Mouse (Mus musculus) MEL (cell line): ENCODE results near the gene Tldc1. TPM values are rescaled to one million over a fixed set of nuclear protein-coding genes. Genes with fewer than 3 reads are reported as not detected.
A peak's percentile ranks its signal among the peaks of the same experiment; 100 is the strongest.

Experiments used
- DNase-seq: peaks from one replicate; pipeline ENCODE4 v3.0.0; 2011; ENCODE audit warnings: low read depth, low spot score
- H3K27ac ChIP-seq: 2 replicates; pipeline ENCODE4 v1.5.1; 2012; ENCODE audit warnings: low read depth, mild to moderate bottlenecking, control low read depth, low read length, moderate library complexity; ENCODE audit not compliant: control insufficient read depth
- H3K27me3 ChIP-seq, 2 experiments: fragments of 150-350 bp in 1 of 2; sonication (generic) in 1 of 2; 2 replicates each; pipeline ENCODE4 v1.6.1; 2012; ENCODE audit warnings: low read length in 2 of 2, mild to moderate bottlenecking in 2 of 2, improper control_type of control experiment in 1 of 2, moderate library complexity in 1 of 2; ENCODE audit not compliant: insufficient read depth in 2 of 2, control insufficient read depth in 1 of 2
- H3K36me3 ChIP-seq, 2 experiments: 2 replicates each; pipeline ENCODE4 v1.6.1; 2012 to 2014; ENCODE audit warnings: low read length in 2 of 2, improper control_type of control experiment in 1 of 2, inconsistent platforms in 1 of 2, mild to moderate bottlenecking in 1 of 2; ENCODE audit not compliant: insufficient read depth in 2 of 2, control insufficient read depth in 1 of 2
- H3K4me1 ChIP-seq, 2 experiments: fragments of 150-350 bp in 1 of 2; sonication (generic) in 1 of 2; 2 replicates each; pipeline ENCODE4 v1.6.1; 2012; ENCODE audit warnings: low read length in 2 of 2, improper control_type of control experiment in 1 of 2, mild to moderate bottlenecking in 1 of 2; ENCODE audit not compliant: insufficient read depth in 2 of 2, control insufficient read depth in 1 of 2
- H3K4me3 ChIP-seq, 2 experiments: fragments of 150-350 bp in 1 of 2; sonication (generic) in 1 of 2; 2 replicates each; pipeline ENCODE4 v1.5.1; 2012; ENCODE audit warnings: low read depth in 2 of 2, low read length in 2 of 2, mild to moderate bottlenecking in 2 of 2, moderate library complexity in 2 of 2, control low read depth in 1 of 2, improper control_type of control experiment in 1 of 2; ENCODE audit not compliant: control insufficient read depth in 1 of 2, insufficient read depth in 1 of 2
- H3K79me2 ChIP-seq: 2 replicates; pipeline ENCODE4 v1.6.1; 2012; ENCODE audit warnings: mild to moderate bottlenecking, low read length, moderate library complexity; ENCODE audit not compliant: control insufficient read depth, poor library complexity, insufficient read depth
- H3K9ac ChIP-seq: 2 replicates; pipeline ENCODE4 v1.6.1; 2012; ENCODE audit warnings: low read depth, mild to moderate bottlenecking, control low read depth, low read length, moderate library complexity; ENCODE audit not compliant: control insufficient read depth, poor library complexity, severe bottlenecking
- H3K9me3 ChIP-seq: fragments of 150-350 bp; sonication (generic); replicated peaks from 2 replicates; pipeline ENCODE4 v1.6.1; 2012; ENCODE audit warnings: mild to moderate bottlenecking, low read length, improper control_type of control experiment, moderate library complexity; ENCODE audit not compliant: insufficient read depth
- CHD2 ChIP-seq: IDR thresholded peaks from 2 replicates; pipeline ENCODE4 v1.6.1; 2011; ENCODE audit warnings: low read length, improper control_type of control experiment
- E2F4 ChIP-seq: IDR thresholded peaks from 2 replicates; pipeline ENCODE4 v1.6.1; 2011; ENCODE audit warnings: low read depth, low read length, improper control_type of control experiment, borderline replicate concordance
- EP300 ChIP-seq, 2 experiments: IDR thresholded peaks; 2 replicates each; pipeline ENCODE4 v1.6.1; 2011; ENCODE audit warnings: improper control_type of control experiment in 2 of 2, low read length in 2 of 2, low read depth in 1 of 2, mild to moderate bottlenecking in 1 of 2
- ETS1 ChIP-seq: IDR thresholded peaks from 2 replicates; pipeline ENCODE4 v1.6.1; 2012; ENCODE audit warnings: low read depth, mild to moderate bottlenecking, inconsistent platforms, low read length, improper control_type of control experiment, moderate library complexity
- GABPA ChIP-seq: IDR thresholded peaks from 2 replicates; pipeline ENCODE4 v1.6.1; 2012; ENCODE audit warnings: low read depth, mild to moderate bottlenecking, inconsistent platforms, low read length, improper control_type of control experiment, moderate library complexity
- GATA1 ChIP-seq: IDR thresholded peaks from 2 replicates; pipeline ENCODE4 v1.6.1; 2011; ENCODE audit warnings: low read depth, low read length, improper control_type of control experiment
- KAT2A ChIP-seq: conservative IDR thresholded peaks from 2 replicates; pipeline ENCODE4 v1.6.1; 2012; ENCODE audit warnings: low read depth, low read length, improper control_type of control experiment, inconsistent platforms
- MAFK ChIP-seq: IDR thresholded peaks from 2 replicates; pipeline ENCODE4 v1.6.1; 2011; ENCODE audit warnings: low read depth, mild to moderate bottlenecking, low read length, improper control_type of control experiment, borderline replicate concordance
- MAX ChIP-seq: IDR thresholded peaks from 2 replicates; pipeline ENCODE4 v1.6.1; 2011; ENCODE audit warnings: low read length, improper control_type of control experiment
- MAZ ChIP-seq: IDR thresholded peaks from 2 replicates; pipeline ENCODE4 v1.6.1; 2012; ENCODE audit warnings: low read depth, mild to moderate bottlenecking, inconsistent platforms, low read length, improper control_type of control experiment
- NELFE ChIP-seq: IDR thresholded peaks from 2 replicates; pipeline ENCODE4 v1.6.1; 2011; ENCODE audit warnings: low read depth, low read length, improper control_type of control experiment
- NRF1 ChIP-seq: IDR thresholded peaks from 2 replicates; pipeline ENCODE4 v1.6.1; 2014; ENCODE audit warnings: low read depth, mild to moderate bottlenecking, inconsistent platforms, low read length, improper control_type of control experiment, moderate library complexity; ENCODE audit not compliant: poor library complexity, insufficient read depth, severe bottlenecking
- POLR2AphosphoS2 ChIP-seq: IDR thresholded peaks from 2 replicates; pipeline ENCODE4 v1.6.1; 2011; ENCODE audit warnings: low read length, improper control_type of control experiment
- SMC3 ChIP-seq: IDR thresholded peaks from 2 replicates; pipeline ENCODE4 v1.6.1; 2011; ENCODE audit warnings: low read depth, low read length, improper control_type of control experiment
- TAL1 ChIP-seq: IDR thresholded peaks from 2 replicates; pipeline ENCODE4 v1.6.1; 2012; ENCODE audit warnings: mild to moderate bottlenecking, inconsistent platforms, low read length, moderate library complexity, mixed read lengths
- UBTF ChIP-seq: IDR thresholded peaks from 2 replicates; pipeline ENCODE4 v1.6.1; 2012; ENCODE audit warnings: low read depth, mild to moderate bottlenecking, inconsistent platforms, low read length, improper control_type of control experiment, moderate library complexity, borderline replicate concordance; ENCODE audit not compliant: insufficient read depth
- USF1 ChIP-seq: IDR thresholded peaks from 2 replicates; pipeline ENCODE4 v1.6.1; 2014; ENCODE audit warnings: low read depth, mild to moderate bottlenecking, inconsistent platforms, low read length, improper control_type of control experiment, moderate library complexity
- USF2 ChIP-seq, 2 experiments: IDR thresholded peaks; 2 replicates each; pipeline ENCODE4 v1.6.1; 2011 to 2012; ENCODE audit warnings: improper control_type of control experiment in 2 of 2, low read length in 2 of 2, borderline replicate concordance in 1 of 2, inconsistent platforms in 1 of 2, low read depth in 1 of 2, mild to moderate bottlenecking in 1 of 2; ENCODE audit not compliant: insufficient read depth in 1 of 2
- ZC3H11A ChIP-seq: IDR thresholded peaks from 2 replicates; pipeline ENCODE4 v1.6.1; 2012; ENCODE audit warnings: low read depth, mild to moderate bottlenecking, inconsistent platforms, low read length, improper control_type of control experiment
- ZKSCAN1 ChIP-seq: IDR thresholded peaks from 2 replicates; pipeline ENCODE4 v1.6.1; 2012; ENCODE audit warnings: low read depth, mild to moderate bottlenecking, inconsistent platforms, low read length, improper control_type of control experiment, moderate library complexity
- ZMIZ1 ChIP-seq: IDR thresholded peaks from 2 replicates; pipeline ENCODE4 v1.6.1; 2012; ENCODE audit warnings: low read depth, mild to moderate bottlenecking, inconsistent platforms, low read length, improper control_type of control experiment, moderate library complexity
- ZNF384 ChIP-seq: IDR thresholded peaks from 2 replicates; pipeline ENCODE4 v1.6.1; 2012; ENCODE audit warnings: low read depth, mild to moderate bottlenecking, inconsistent platforms, low read length, improper control_type of control experiment
- polyA plus RNA-seq, 2 experiments: library from polyadenylated mRNA; stranded (reverse) in 1 of 2; unstranded in 1 of 2; fragments of >175 nt in 1 of 2; fragments of >200 nt in 1 of 2; gene quantifications; 2 replicates each; pipeline versions ENCODE4 v1.2.1 to v1.2.4; 2012; ENCODE audit warnings: low replicate concordance in 2 of 2, low read depth in 1 of 2; ENCODE audit not compliant: insufficient read length in 2 of 2, insufficient read depth in 1 of 2, missing spikeins in 1 of 2
- total RNA-seq: library from RNA; depleted of rRNA; stranded (reverse); fragments of 300-350 nt; gene quantifications from 2 replicates; pipeline ENCODE4 v1.2.3, GENCODE M21; 2012

The Tldc1 gene
- total and polyA plus RNA-seq, 3 experiments: 16.1 to 16.4 TPM; not detected in 1

- TF ChIP-seq USF1 (no peak), ZC3H11A (no peak), ZNF384 (no peak), CHD2 (no peak), ZKSCAN1 (no peak), TAL1 (peak; percentile 56), MAFK (no peak), MAZ (no peak)
Observed at GRCm38 (mm10) chr8:119762226-119763220, 15.7 kb downstream of the Tldc1 start (continued).

GRCm38 (mm10) chr8:119761692-119762091, 16.5 kb downstream of the Tldc1 start:
- no peak overlapping the region for H3K4me3 ChIP-seq
- no peaks in the 10 kb centered on the region for H3K9me3 ChIP-seq
- H3K79me2 ChIP-seq: no peaks in the 10 kb centered on the region; the same call in 1 of the 2 replicates
- peaks cover 14 to 42% of the 10 kb centered on the region in 2 experiments for H3K4me1 ChIP-seq
- H3K9ac ChIP-seq: no peak overlapping the region
- H3K36me3 ChIP-seq: peaks cover 0 to 14% of the 10 kb centered on the region in 2 experiments; a peak in 2 of 4 replicates
- peak; percentile 58 for DNase-seq
- peak; percentile 43 to 53; a peak in 3 of 4 replicates for TF ChIP-seq EP300 (IDR thresholded peaks at IDR 0.05; ENCODE audit: low read depth in 1 of 2, low read length in 2 of 2)
- TF ChIP-seq GATA1: 0 out of 2 replicates have a peak, but pooled peaks have one; percentile 22
- 0 out of 2 replicates have a peak, but pooled peaks have one; percentile 8 for TF ChIP-seq TAL1
- TF ChIP-seq NRF1: no peak
- 0 out of 2 replicates have a peak, but pooled peaks have one; percentile 18 for TF ChIP-seq ETS1
- TF ChIP-seq SMC3: no peak
- no peak overlapping the region for H3K27ac ChIP-seq
- no peaks in the 10 kb centered on the region for H3K27me3 ChIP-seq

GRCm38 (mm10) chr8:119756538-119756937, 21.7 kb downstream of the Tldc1 start:
- no peak overlapping the region for H3K9ac ChIP-seq
- no peak overlapping the region for H3K27ac ChIP-seq
- peaks cover 0 to 2% of the 10 kb centered on the region in 2 experiments; a peak in 1 of 4 replicates for H3K36me3 ChIP-seq
- H3K9me3 ChIP-seq: no peaks in the 10 kb centered on the region
- no peak overlapping the region for H3K4me3 ChIP-seq
- no peaks in the 10 kb centered on the region; a peak in 1 of 4 replicates for H3K27me3 ChIP-seq
- no peaks in the 10 kb centered on the region for H3K79me2 ChIP-seq
- TF ChIP-seq E2F4 (no peak), GABPA (no peak), ZC3H11A (no peak), ZMIZ1 (no peak), EP300 (IDR thresholded peaks at IDR 0.05; ENCODE audit: low read depth in 1 of 2, low read length in 2 of 2) (no peak), MAZ (no peak), NELFE (no peak), ZNF384 (no peak), USF2 (IDR thresholded peaks at IDR 0.05; ENCODE audit: borderline replicate concordance in 1 of 2, insufficient read depth in 1 of 2, low read depth in 1 of 2, low read length in 2 of 2) (no peak), UBTF (no peak), POLR2AphosphoS2 (no peak), KAT2A (no peak), MAX (no peak)
- H3K4me1 ChIP-seq: peaks cover 2 to 14% of the 10 kb centered on the region in 2 experiments; a peak in 3 of 4 replicates
- DNase-seq: no peak
